Mouse (Mus musculus): Measurements from ENCODE around the gene Znhit2. TPM values are rescaled to one million over a fixed set of nuclear protein-coding genes. Genes with fewer than 3 reads are reported as not detected.
A peak's percentile ranks its signal among the peaks of the same experiment; 100 is the strongest.

Gene Znhit2
- total and polyA plus RNA-seq, 3 experiments, result 9.9 to 14.4 (median 13.4) TPM

- no peak for DNase-seq
- H3K27me3 ChIP-seq (ENCODE audit: control insufficient read depth, insufficient read depth, low read length), result no peaks in the 10 kb centered on the region
- H3K9ac ChIP-seq (ENCODE audit: low read depth, low read length), result no peak overlapping the region
- intact Hi-C loops (cut with DNase I), result no loop called here
- TF ChIP-seq CTCF (IDR thresholded peaks at IDR 0.05) (no peak), POLR2A (IDR thresholded peaks at IDR 0.05; ENCODE audit: insufficient read depth, low read depth, low read length) (no peak), EP300 (IDR thresholded peaks at IDR 0.05; ENCODE audit: insufficient read depth, low read depth, low read length) (no peak)
- no peak overlapping the region for H3K4me3 ChIP-seq
- H3K79me2 ChIP-seq (replicated peaks; ENCODE audit: control insufficient read depth, insufficient read depth, low read length), result 0 out of 2 replicates have a peak, but pooled peaks cover 1% of the 10 kb centered on the region
- no peaks in the 10 kb centered on the region for H3K36me3 ChIP-seq (ENCODE audit: control insufficient read depth, insufficient read depth, low read length)
- 91% methylated on average over 19 of the region's 19 CpGs for WGBS
- peaks cover 1% of the 10 kb centered on the region for H3K4me1 ChIP-seq (ENCODE audit: control insufficient read depth, insufficient read depth, low read length)
- H3K27ac ChIP-seq, result no peak overlapping the region
These were observed 10.3 kb downstream of the Znhit2 start for GRCm38 (mm10) chr19:6071261-6071660.

DNA sequence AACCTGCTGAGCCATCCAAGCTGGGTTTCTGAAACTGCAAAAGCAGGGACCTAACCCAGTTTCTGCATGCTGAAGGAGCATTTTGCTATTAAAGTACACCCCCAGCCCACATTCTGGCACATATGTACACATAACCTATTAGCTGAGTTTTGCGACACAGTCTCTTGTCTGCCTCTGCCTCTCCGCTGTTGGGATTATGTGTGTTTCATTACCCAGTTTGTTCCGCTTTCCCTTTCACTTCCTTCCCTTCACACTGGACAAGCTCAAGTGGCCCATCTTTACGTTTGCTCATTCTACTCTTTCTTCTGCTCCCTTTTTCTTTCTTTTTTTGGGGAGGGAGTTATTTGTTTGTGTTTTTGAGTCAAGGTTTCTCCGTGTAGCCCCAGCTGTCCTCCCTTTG is 12.9 kb downstream of the Znhit2 start:
- Histone ChIP-seq H3K27me3 (ENCODE audit: control insufficient read depth, insufficient read depth, low read length) (no peaks in the 10 kb centered on the region), H3K9ac (ENCODE audit: low read depth, low read length) (no peak overlapping the region), H3K4me3 (no peak overlapping the region), H3K4me1 (ENCODE audit: control insufficient read depth, insufficient read depth, low read length) (peaks cover 4% of the 10 kb centered on the region), H3K79me2 (replicated peaks; ENCODE audit: control insufficient read depth, insufficient read depth, low read length) (0 out of 2 replicates have a peak, but pooled peaks cover 1% of the 10 kb centered on the region), H3K36me3 (ENCODE audit: control insufficient read depth, insufficient read depth, low read length) (no peaks in the 10 kb centered on the region), H3K27ac (no peak overlapping the region)
- TF ChIP-seq EP300 (IDR thresholded peaks at IDR 0.05; ENCODE audit: insufficient read depth, low read depth, low read length), result no peak
- TF ChIP-seq POLR2A (IDR thresholded peaks at IDR 0.05; ENCODE audit: insufficient read depth, low read depth, low read length), result no peak
- no peak for TF ChIP-seq CTCF (IDR thresholded peaks at IDR 0.05)
- intact Hi-C loops (cut with DNase I), result no loop called here
- 92% methylated on average over 5 of the region's 5 CpGs for WGBS
- no peak for DNase-seq

DNA sequence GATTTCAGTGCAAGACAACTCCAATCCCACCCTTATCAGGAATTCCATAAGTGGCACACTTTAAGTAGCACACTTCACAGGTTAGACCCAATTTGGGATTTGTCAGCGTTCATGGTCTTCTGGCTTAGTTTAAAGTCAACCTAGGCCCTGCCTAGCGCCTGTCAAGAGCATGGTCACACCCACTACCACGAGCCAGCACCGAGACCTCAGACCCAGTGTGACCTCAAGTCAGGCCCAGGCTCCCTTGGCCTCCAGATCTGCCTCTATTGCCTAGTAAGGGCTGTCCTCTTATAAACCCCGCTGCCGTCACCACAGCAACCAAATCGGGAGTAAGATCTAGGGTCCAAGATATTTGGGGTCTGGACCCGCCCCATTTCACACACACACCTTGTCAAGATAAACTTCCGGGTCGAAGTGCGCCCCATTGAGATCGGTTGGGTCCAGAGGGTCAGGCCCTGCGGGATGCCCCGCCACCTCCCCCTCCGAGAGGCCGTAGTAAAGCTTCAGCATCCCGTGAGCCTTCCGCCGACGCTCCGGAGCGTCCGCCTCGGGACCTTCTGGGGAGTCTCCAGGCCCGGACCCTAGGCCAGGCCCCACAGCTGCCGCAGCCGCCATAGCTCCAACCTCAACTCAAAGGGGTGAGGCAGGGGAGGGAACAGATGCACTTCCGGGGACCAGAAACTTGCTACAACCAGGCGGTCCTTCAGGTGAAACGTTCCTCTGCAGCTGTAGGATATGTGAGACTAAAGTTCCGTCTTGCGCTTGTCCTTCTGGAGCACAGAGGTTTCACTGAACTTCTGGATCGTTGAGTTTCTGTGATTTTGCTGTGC is 15.8 kb downstream of the Znhit2 start, which contains the start of gene Vps51:
Vps51 (minus strand) TSS at position 668 of the 830 bp plus-strand sequence.
- Histone ChIP-seq H3K79me2 (replicated peaks; ENCODE audit: control insufficient read depth, insufficient read depth, low read length) (0 out of 2 replicates have a peak, but pooled peaks cover 1% of the 10 kb centered on the region), H3K27me3 (ENCODE audit: control insufficient read depth, insufficient read depth, low read length) (no peaks in the 10 kb centered on the region), H3K4me1 (ENCODE audit: control insufficient read depth, insufficient read depth, low read length) (peaks cover 4% of the 10 kb centered on the region), H3K27ac (peak within 1 kb of the TSS; percentile 84), H3K36me3 (ENCODE audit: control insufficient read depth, insufficient read depth, low read length) (no peaks in the 10 kb centered on the region), H3K4me3 (peak within 1 kb of the TSS; percentile 94), H3K9ac (ENCODE audit: low read depth, low read length) (peak within 1 kb of the TSS; percentile 76)
- TF ChIP-seq CTCF (IDR thresholded peaks at IDR 0.05) (no peak), EP300 (IDR thresholded peaks at IDR 0.05; ENCODE audit: insufficient read depth, low read depth, low read length) (peak; percentile 82), POLR2A (IDR thresholded peaks at IDR 0.05; ENCODE audit: insufficient read depth, low read depth, low read length) (peak; percentile 74)
- under 1% methylated on average over 33 of the region's 33 CpGs for WGBS
- intact Hi-C loops (cut with DNase I), result loop anchor here (1.0 kb wide), 1 partner anchor 15 kb away; the partner anchor contains the start of gene Znhit2
- peak; percentile 88 for DNase-seq

DNA sequence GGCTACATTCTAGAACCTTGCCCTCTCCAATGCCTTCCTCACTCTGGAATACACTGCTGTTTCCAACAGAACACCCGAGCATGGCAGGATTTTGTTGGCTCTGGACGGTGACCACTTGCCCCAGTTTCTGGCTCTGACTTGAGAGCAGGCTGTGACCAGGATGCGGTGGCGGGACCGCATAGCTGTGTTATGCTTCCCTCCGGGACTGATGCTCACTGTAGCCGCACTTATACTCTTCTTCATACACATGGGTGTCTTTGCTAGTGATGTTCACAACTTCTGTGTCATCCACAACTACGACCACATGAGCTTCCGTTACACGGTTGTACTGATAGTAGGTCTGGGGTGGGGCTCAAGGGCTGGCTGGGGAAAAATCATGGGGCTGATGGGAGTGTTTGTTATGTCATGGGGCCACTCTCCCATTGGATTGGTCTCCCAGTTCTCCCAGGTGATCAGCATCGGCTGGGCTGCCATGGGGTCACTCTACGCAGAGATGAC is 19.0 kb downstream of the Znhit2 start, which contains the start of gene Tmem262:
Tmem262 (plus strand) TSS at position 51 of the 498 bp plus-strand sequence.
- intact Hi-C loops (cut with DNase I), result loop anchor here (10.0 kb wide), 1 partner anchor 255 kb away; the partner anchor contains the start of gene Men1
- 0 out of 2 replicates have a peak, but pooled peaks cover 2% of the 10 kb centered on the region for H3K79me2 ChIP-seq (replicated peaks; ENCODE audit: control insufficient read depth, insufficient read depth, low read length)
- H3K9ac ChIP-seq (ENCODE audit: low read depth, low read length), result no peak within 1 kb of the TSS
- DNase-seq, result no peak
- H3K36me3 ChIP-seq (ENCODE audit: control insufficient read depth, insufficient read depth, low read length), result no peaks in the 10 kb centered on the region
- TF ChIP-seq EP300 (IDR thresholded peaks at IDR 0.05; ENCODE audit: insufficient read depth, low read depth, low read length) (no peak), POLR2A (IDR thresholded peaks at IDR 0.05; ENCODE audit: insufficient read depth, low read depth, low read length) (no peak), CTCF (IDR thresholded peaks at IDR 0.05) (no peak)
- 84% methylated on average over 12 of the region's 12 CpGs for WGBS
- H3K4me3 ChIP-seq, result no peak within 1 kb of the TSS
- H3K27ac ChIP-seq, result no peak within 1 kb of the TSS
- peaks cover 7% of the 10 kb centered on the region for H3K4me1 ChIP-seq (ENCODE audit: control insufficient read depth, insufficient read depth, low read length)
- no peaks in the 10 kb centered on the region for H3K27me3 ChIP-seq (ENCODE audit: control insufficient read depth, insufficient read depth, low read length)

DNA sequence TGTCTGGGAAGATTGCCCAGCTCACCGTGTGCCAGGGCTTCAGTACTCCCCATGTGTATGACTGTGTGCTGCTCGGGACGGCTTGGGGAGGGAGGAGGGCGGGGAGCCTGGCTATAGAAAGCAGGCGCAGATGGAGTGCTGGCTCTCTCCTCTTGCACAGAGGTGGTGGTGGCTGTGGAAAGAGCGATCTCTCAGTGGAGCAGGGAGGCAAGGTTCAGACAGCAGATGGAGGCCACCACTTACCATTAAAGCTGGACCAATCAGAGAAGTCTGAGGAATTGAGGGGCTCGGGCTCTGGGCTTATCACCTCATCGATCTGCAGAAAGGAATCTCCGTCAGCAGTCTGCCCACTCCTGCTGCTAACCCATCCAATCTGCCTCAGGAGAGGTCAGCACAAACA is 21.2 kb downstream of the Znhit2 start, which contains the start of gene Gm28374:
Gm28374 (minus strand) TSS at position 101 of the 400 bp plus-strand sequence.
- no peaks in the 10 kb centered on the region for H3K36me3 ChIP-seq (ENCODE audit: control insufficient read depth, insufficient read depth, low read length)
- H3K27ac ChIP-seq, result no peak within 1 kb of the TSS
- H3K4me3 ChIP-seq, result no peak within 1 kb of the TSS
- WGBS, result 82% methylated on average over 9 of the region's 9 CpGs
- DNase-seq, result no peak
- H3K4me1 ChIP-seq (ENCODE audit: control insufficient read depth, insufficient read depth, low read length), result peaks cover 5% of the 10 kb centered on the region
- intact Hi-C loops (cut with DNase I), result loop anchor here (10.0 kb wide), 1 partner anchor 253 kb away; the partner anchor contains the start of gene Men1
- H3K79me2 ChIP-seq (replicated peaks; ENCODE audit: control insufficient read depth, insufficient read depth, low read length), result 0 out of 2 replicates have a peak, but pooled peaks cover 2% of the 10 kb centered on the region
- no peak for TF ChIP-seq CTCF (IDR thresholded peaks at IDR 0.05)
- H3K27me3 ChIP-seq (ENCODE audit: control insufficient read depth, insufficient read depth, low read length), result no peaks in the 10 kb centered on the region
- no peak within 1 kb of the TSS for H3K9ac ChIP-seq (ENCODE audit: low read depth, low read length)

All from heart, adult 2 months (tissue).